8 mouse cellular contexts compared by ENCODE assay signal in genomic region chr1:34751128-34751527, GRCm38 (mm10).
DNase-seq lines count a peak whose midpoint lies in the region; ATAC-seq and TF ChIP-seq lines count a peak whose summit lies in the region.

No protein-coding gene starts in this region.

- peak overlapping the region; percentile 93 for H3K27ac ChIP-seq in layer of hippocampus, adult 2 months
- no peak overlapping the region for H3K27ac ChIP-seq in embryonic facial prominence, embryonic 11.5 days (replicated peaks; ENCODE audit: low read depth, low read length)
- H3K27ac ChIP-seq in limb, embryonic 10.5 days, result 0 out of 2 replicates have a peak overlapping the region, but pooled peaks have one; percentile 79

- WGBS in embryonic facial prominence, embryonic 11.5 days, result 4% methylated on average over 6 of the region's 6 CpGs
- under 1% methylated on average over 6 of the region's 6 CpGs for WGBS in limb, embryonic 10.5 days

- DNase-seq in layer of hippocampus, adult 2 months (ENCODE audit: low spot score in 2 of 2), result no peak
- DNase-seq in layer of hippocampus, postnatal 10 days (ENCODE audit: low spot score in 2 of 2), result no peak
- DNase-seq in embryonic facial prominence, embryonic 11.5 days (ENCODE audit: low spot score), result no peak
- no peak for DNase-seq in limb, embryonic 10.5 days (ENCODE audit: low spot score)
- DNase-seq in retina, postnatal 1 day, result peak; percentile 15
- no peak for DNase-seq in thymus, postnatal 36 days
- no peak for DNase-seq in frontal cortex, postnatal 36 days (ENCODE audit: low spot score in 2 of 2)
- DNase-seq in adrenal gland, postnatal 25 days, result no peak

- H3K36me3 ChIP-seq in embryonic facial prominence, embryonic 11.5 days (replicated peaks; ENCODE audit: control insufficient read depth, insufficient read depth, low read depth, low read length), result no peaks in the 10 kb centered on the region
- no peaks in the 10 kb centered on the region for H3K36me3 ChIP-seq in limb, embryonic 10.5 days

- no peaks in the 10 kb centered on the region; the same call in none of the 2 replicates for H3K4me1 ChIP-seq in embryonic facial prominence, embryonic 11.5 days (ENCODE audit: control insufficient read depth, insufficient read depth, low read length)
- peaks cover 25% of the 10 kb centered on the region for H3K4me1 ChIP-seq in limb, embryonic 10.5 days

- H3K27me3 ChIP-seq in embryonic facial prominence, embryonic 11.5 days (ENCODE audit: control insufficient read depth, insufficient read depth, low read length), result peaks cover 29% of the 10 kb centered on the region
- peaks cover 75% of the 10 kb centered on the region for H3K27me3 ChIP-seq in limb, embryonic 10.5 days (ENCODE audit: low read depth, poor library complexity, severe bottlenecking)

- peak overlapping the region; percentile 72; the same call in 1 of the 2 replicates for H3K9ac ChIP-seq in embryonic facial prominence, embryonic 11.5 days (replicated peaks; ENCODE audit: low read length)

- peak overlapping the region; percentile 97 for H3K4me2 ChIP-seq in embryonic facial prominence, embryonic 11.5 days (ENCODE audit: low read depth, low read length)

- no peak for ATAC-seq in embryonic facial prominence, embryonic 11.5 days (replicated peaks; ENCODE audit: insufficient number of reproducible peaks, low FRiP score, low TSS enrichment, low read depth)

- no peak; the same call in 1 of the 2 replicates for TF ChIP-seq CTCF in layer of hippocampus, adult 2 months (conservative IDR thresholded peaks at IDR 0.05)

- H3K9me3 ChIP-seq in embryonic facial prominence, embryonic 11.5 days (replicated peaks; ENCODE audit: control insufficient read depth, low read length), result no peaks in the 10 kb centered on the region
- no peaks in the 10 kb centered on the region for H3K9me3 ChIP-seq in limb, embryonic 10.5 days (replicated peaks)

- H3K4me3 ChIP-seq in layer of hippocampus, adult 2 months, result peak overlapping the region; percentile 64
- H3K4me3 ChIP-seq in embryonic facial prominence, embryonic 11.5 days (ENCODE audit: low read depth, low read length), result peak overlapping the region; percentile 73
- peak overlapping the region; percentile 77 for H3K4me3 ChIP-seq in limb, embryonic 10.5 days
